Mouse (Mus musculus) liver, embryonic 14.5 days (tissue): Measurements from ENCODE around the gene Cdpf1. TPM values are rescaled to one million over a fixed set of nuclear protein-coding genes. Genes with fewer than 3 reads are reported as not detected.

ENCODE experiments used
- ATAC-seq: fragments of 200-750 bp; cut with Nextera tagmentation; 2 replicates; pipeline ENCODE4 v1.8.0; 2017; ENCODE audit warnings: moderate number of reproducible peaks, mild to moderate bottlenecking, moderate library complexity; ENCODE audit not compliant: insufficient read depth
- DNase-seq, 3 experiments: peaks; one replicate each; pipeline ENCODE4 v3.0.0-alpha.2; 2012 to 2013; ENCODE audit warnings: low read depth in 3 of 3, low spot score in 3 of 3
- H3K27ac ChIP-seq: fragments of 300-500 bp; sonication (generic); 2 replicates; pipeline ENCODE4 v1.5.1; 2014; ENCODE audit warnings: moderate library complexity, mild to moderate bottlenecking, control low read depth, inconsistent platforms
- H3K27me3 ChIP-seq: fragments of 300-500 bp; sonication (generic); 2 replicates; pipeline ENCODE4 v1.6.1; 2014; ENCODE audit warnings: mild to moderate bottlenecking, low read length, moderate library complexity; ENCODE audit not compliant: control insufficient read depth, insufficient read depth
- H3K36me3 ChIP-seq: fragments of 300-500 bp; sonication (generic); replicated peaks from 2 replicates; pipeline ENCODE4 v1.6.1; 2014; ENCODE audit warnings: low read depth; ENCODE audit not compliant: control insufficient read depth, insufficient read depth
- H3K4me1 ChIP-seq, 2 experiments: fragments of 200-500 bp in 1 of 2; fragments of 300-500 bp in 1 of 2; sonication (generic) in 1 of 2; replicated peaks; 2 replicates each; pipeline ENCODE4 v1.6.1; 2012 to 2014; ENCODE audit warnings: antibody characterized with exemption in 1 of 2, inconsistent platforms in 1 of 2, low read length in 1 of 2; ENCODE audit not compliant: control insufficient read depth in 2 of 2, insufficient read depth in 2 of 2
- H3K4me2 ChIP-seq: fragments of 300-500 bp; sonication (generic); 2 replicates; pipeline ENCODE4 v1.6.1; 2014; ENCODE audit warnings: low read depth, mild to moderate bottlenecking, control low read depth, moderate library complexity
- H3K4me3 ChIP-seq, 2 experiments: fragments of 200-500 bp in 1 of 2; fragments of 300-500 bp in 1 of 2; sonication (generic) in 1 of 2; 2 replicates each; pipeline ENCODE4 v1.5.1; 2012 to 2014; ENCODE audit warnings: low read depth in 2 of 2, low read length in 2 of 2, mild to moderate bottlenecking in 2 of 2, control low read depth in 1 of 2, inconsistent platforms in 1 of 2, moderate library complexity in 1 of 2; ENCODE audit not compliant: insufficient read depth in 1 of 2
- H3K9ac ChIP-seq: fragments of 300-500 bp; sonication (generic); replicated peaks from 2 replicates; pipeline ENCODE4 v1.6.1; 2014; ENCODE audit warnings: mild to moderate bottlenecking, control low read depth, moderate library complexity
- H3K9me3 ChIP-seq: fragments of 300-500 bp; sonication (generic); 2 replicates; pipeline ENCODE4 v1.6.1; 2016; ENCODE audit warnings: low read length, mixed read lengths; ENCODE audit not compliant: control insufficient read depth
- CTCF ChIP-seq: IDR thresholded peaks from 2 replicates; pipeline ENCODE4 v1.5.1; 2016; ENCODE audit warnings: antibody characterized with exemption, low read depth, control low read depth
- EP300 ChIP-seq: IDR thresholded peaks from 2 replicates; pipeline ENCODE4 v1.6.1; 2016; ENCODE audit warnings: antibody characterized with exemption, low read depth
- WGBS: fragments of 180-500 bp; shearing (Covaris S2); extraction: QIAGEN DNeasy Blood & Tissue Kit; methylation state at CpG from one replicate; pipeline ENCODE4 v1.1.7; 2014; ENCODE audit not compliant: insufficient replicate concordance; 5-methylcytosine and 5-hydroxymethylcytosine counted together
- polyA plus RNA-seq, 2 experiments: library from polyadenylated mRNA; depleted of rRNA in 1 of 2; stranded (reverse) in 1 of 2; unstranded in 1 of 2; fragments of >200 nt; fragmentation: Nextera tagmentation in 1 of 2; extraction: Ambion mirVana in 1 of 2; gene quantifications; 2 replicates each; pipeline versions ENCODE4 v1.2.1 to v1.2.3; 2012 to 2014

The Cdpf1 gene
- polyA plus RNA-seq, 2 experiments: 15.7 to 23.7 TPM

GRCm38 (mm10) chr15:85832599-85832998 lies 21.1 kb upstream of the Cdpf1 start:
- 42% methylated on average over 8 of the region's 8 CpGs for WGBS
- ATAC-seq: no peak
- Histone ChIP-seq H3K4me3 (peak overlapping the region; percentile 60 to 65), H3K4me2 (peak overlapping the region; percentile 63), H3K9ac (peak overlapping the region; percentile 49; the same call in 1 of the 2 replicates), H3K9me3 (no peaks in the 10 kb centered on the region), H3K27ac (no peak overlapping the region), H3K4me1 (peaks cover 3 to 14% of the 10 kb centered on the region in 2 experiments; a peak in 1 of 4 replicates), H3K36me3 (no peaks in the 10 kb centered on the region), H3K27me3 (no peaks in the 10 kb centered on the region)
- DNase-seq: no peak
- TF ChIP-seq CTCF: no peak
- no peak for TF ChIP-seq EP300

- Histone ChIP-seq H3K4me1 (peaks cover 5 to 17% of the 10 kb centered on the region in 2 experiments), H3K27ac (no peak within 1 kb of the TSS; the same call in 1 of the 2 replicates), H3K4me3 (peak within 1 kb of the TSS; percentile 60 to 65), H3K36me3 (no peaks in the 10 kb centered on the region), H3K9me3 (no peaks in the 10 kb centered on the region), H3K27me3 (no peaks in the 10 kb centered on the region), H3K9ac (peak within 1 kb of the TSS; percentile 49; the same call in 1 of the 2 replicates), H3K4me2 (peak within 1 kb of the TSS; percentile 63)
- ATAC-seq (peak; percentile 89), DNase-seq (peak; percentile 48 to 61 (median 58))
- WGBS: 2% methylated on average over 27 of the region's 27 CpGs
- TF ChIP-seq CTCF: peak; percentile 4; the same call in 1 of the 2 replicates
- no peak for TF ChIP-seq EP300
Measured at GRCm38 (mm10) chr15:85831954-85832590, 20.6 kb upstream of the Cdpf1 start, which contains the start of gene Ttc38. Gene Ttc38, plus strand, starts transcription at chr15:85832306.

GRCm38 (mm10) chr15:85829470-85829869 lies 18.0 kb upstream of the Cdpf1 start:
- ATAC-seq: no peak
- H3K9me3 ChIP-seq: no peaks in the 10 kb centered on the region
- no peak for DNase-seq
- no peak overlapping the region for H3K27ac ChIP-seq
- WGBS: 53% methylated on average over 5 of the region's 5 CpGs
- TF ChIP-seq EP300 (no peak), CTCF (no peak)
- H3K9ac ChIP-seq: no peak overlapping the region
- H3K4me3 ChIP-seq: no peak overlapping the region
- no peaks in the 10 kb centered on the region for H3K36me3 ChIP-seq
- no peaks in the 10 kb centered on the region for H3K27me3 ChIP-seq
- no peak overlapping the region; the same call in 1 of the 2 replicates for H3K4me2 ChIP-seq
- peaks cover 9 to 23% of the 10 kb centered on the region in 2 experiments for H3K4me1 ChIP-seq

- H3K9me3 ChIP-seq: no peaks in the 10 kb centered on the region
- H3K4me1 ChIP-seq: peaks cover 9 to 23% of the 10 kb centered on the region in 2 experiments
- TF ChIP-seq EP300 (no peak), CTCF (no peak)
- no peaks in the 10 kb centered on the region for H3K36me3 ChIP-seq
- H3K4me2 ChIP-seq: no peak overlapping the region
- no peaks in the 10 kb centered on the region for H3K27me3 ChIP-seq
- no peak for DNase-seq
- H3K4me3 ChIP-seq: no peak overlapping the region
- no peak for ATAC-seq
- H3K9ac ChIP-seq: no peak overlapping the region
- WGBS: 65% methylated on average over 4 of the region's 4 CpGs
- H3K27ac ChIP-seq: no peak overlapping the region
Measured at GRCm38 (mm10) chr15:85828071-85828470, 16.6 kb upstream of the Cdpf1 start.

GRCm38 (mm10) chr15:85826676-85827075 lies 15.2 kb upstream of the Cdpf1 start:
- peak overlapping the region; percentile 28 for H3K4me2 ChIP-seq
- TF ChIP-seq CTCF (no peak), EP300 (peak; percentile 76)
- no peaks in the 10 kb centered on the region for H3K36me3 ChIP-seq
- H3K4me3 ChIP-seq: no peak overlapping the region
- peak overlapping the region; percentile 1; the same call in 1 of the 2 replicates for H3K9ac ChIP-seq
- peaks cover 6% of the 10 kb centered on the region for H3K27me3 ChIP-seq
- DNase-seq (peak in 2 of 3 experiments; percentile 43 to 51), ATAC-seq (peak; percentile 81)
- 27% methylated on average over 5 of the region's 5 CpGs for WGBS
- peak overlapping the region; percentile 23 for H3K27ac ChIP-seq
- no peaks in the 10 kb centered on the region for H3K9me3 ChIP-seq
- peaks cover 6 to 25% of the 10 kb centered on the region in 2 experiments for H3K4me1 ChIP-seq
